Mouse (Mus musculus): Measurements from ENCODE around the gene Krtap1-5. TPM values are rescaled to one million over a fixed set of nuclear protein-coding genes. Genes with fewer than 3 reads are reported as not detected.

Krtap1-5 gene
- polyA plus RNA-seq, 1 experiment = not detected

DNA sequence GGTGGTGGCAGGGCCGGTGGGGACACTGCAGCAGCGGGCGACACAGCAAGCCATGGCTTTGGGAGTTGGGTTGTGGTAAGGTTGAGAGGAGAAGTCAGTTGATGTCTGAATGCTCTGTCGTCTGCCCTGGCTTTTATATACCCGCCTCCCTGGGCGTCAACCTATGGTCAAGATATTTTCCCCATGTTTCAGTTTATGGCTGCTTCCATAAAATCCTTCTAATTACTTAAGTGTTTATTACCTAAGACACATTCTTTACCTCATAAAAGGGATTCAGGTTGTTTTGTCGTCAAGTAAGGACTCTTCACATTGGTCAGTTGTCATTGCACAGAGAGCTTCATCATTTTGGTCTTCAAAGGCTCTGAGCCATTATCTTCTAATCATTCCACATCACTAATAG, 14.3 kb downstream of the Krtap1-5 start, which contains the start of gene Krtap3-1:
Gene Krtap3-1, minus strand, starts transcription at position 101 of the 400 bp plus-strand sequence.
- Histone ChIP-seq H3K27ac (ENCODE audit: insufficient read depth, low read depth, low read length) (no peak within 1 kb of the TSS), H3K27me3 (replicated peaks; ENCODE audit: control insufficient read depth, insufficient read depth, low read length) (no peaks in the 10 kb centered on the region; the same call in 1 of the 2 replicates), H3K4me3 (ENCODE audit: insufficient read depth, low read depth, low read length) (no peak within 1 kb of the TSS), H3K4me1 (ENCODE audit: control insufficient read depth, insufficient read depth, low read length) (no peaks in the 10 kb centered on the region), H3K36me3 (ENCODE audit: control insufficient read depth, insufficient read depth, low read length) (no peaks in the 10 kb centered on the region)
- no peak for DNase-seq
- WGBS = 75% methylated on average over 7 of the region's 7 CpGs
- TF ChIP-seq CTCF (conservative IDR thresholded peaks at IDR 0.05; ENCODE audit: insufficient read depth, insufficient read length, low read depth, low read length) (no peak), POLR2A (IDR thresholded peaks at IDR 0.05; ENCODE audit: low read depth, low read length) (no peak)

DNA sequence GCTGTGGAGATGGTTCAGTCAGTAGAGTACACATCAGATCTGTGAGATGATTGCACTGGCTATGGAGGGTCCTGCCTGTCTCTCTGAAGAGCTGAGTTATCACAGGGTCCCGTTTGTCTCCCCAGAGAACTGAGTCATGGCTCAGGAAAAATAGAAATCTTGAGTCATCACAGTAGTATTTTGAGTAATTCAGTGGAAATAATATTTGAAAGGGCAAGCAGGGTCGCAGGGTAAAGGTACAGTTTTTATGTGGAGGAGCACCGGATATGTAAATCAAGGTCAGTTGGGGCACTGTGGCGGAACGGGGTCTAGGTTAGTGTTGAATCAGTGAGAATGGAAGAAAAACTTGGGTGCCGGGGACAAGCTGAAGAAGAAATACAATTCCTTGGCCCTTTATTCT, 18.2 kb downstream of the Krtap1-5 start:
- no peaks in the 10 kb centered on the region for H3K4me1 ChIP-seq (ENCODE audit: control insufficient read depth, insufficient read depth, low read length)
- TF ChIP-seq POLR2A (IDR thresholded peaks at IDR 0.05; ENCODE audit: low read depth, low read length) (no peak), CTCF (conservative IDR thresholded peaks at IDR 0.05; ENCODE audit: insufficient read depth, insufficient read length, low read depth, low read length) (no peak)
- H3K27ac ChIP-seq (ENCODE audit: insufficient read depth, low read depth, low read length) = no peak overlapping the region
- no peaks in the 10 kb centered on the region; the same call in 1 of the 2 replicates for H3K27me3 ChIP-seq (replicated peaks; ENCODE audit: control insufficient read depth, insufficient read depth, low read length)
- H3K36me3 ChIP-seq (ENCODE audit: control insufficient read depth, insufficient read depth, low read length) = no peaks in the 10 kb centered on the region
- WGBS = 63% methylated on average over 6 of the region's 6 CpGs
- H3K4me3 ChIP-seq (ENCODE audit: insufficient read depth, low read depth, low read length) = no peak overlapping the region
- DNase-seq = no peak

DNA sequence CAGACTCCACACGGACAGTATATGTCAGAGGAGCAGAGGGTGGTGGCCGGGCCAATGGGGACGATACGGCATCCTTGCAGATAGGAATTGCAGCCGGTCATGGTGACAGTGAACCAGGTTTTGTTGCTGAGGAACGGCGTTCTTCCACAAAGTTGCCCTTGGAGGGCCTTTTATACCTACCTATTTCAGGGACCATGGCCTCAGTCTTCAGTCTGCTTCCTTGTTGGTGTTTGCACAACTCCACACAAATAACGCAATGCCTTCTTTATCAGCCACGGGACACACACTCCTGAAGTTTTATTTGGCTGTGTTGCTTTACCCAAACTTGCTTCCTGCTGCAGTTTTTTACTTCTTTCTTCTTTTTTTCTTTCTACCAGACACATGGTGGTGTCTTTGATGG, 21.4 kb downstream of the Krtap1-5 start, which contains the start of gene Gm11939:
Gene Gm11939, minus strand, starts transcription at position 101 of the 400 bp plus-strand sequence.
- DNase-seq = no peak
- Histone ChIP-seq H3K27me3 (replicated peaks; ENCODE audit: control insufficient read depth, insufficient read depth, low read length) (no peaks in the 10 kb centered on the region; the same call in 1 of the 2 replicates), H3K27ac (ENCODE audit: insufficient read depth, low read depth, low read length) (no peak within 1 kb of the TSS), H3K4me3 (ENCODE audit: insufficient read depth, low read depth, low read length) (no peak within 1 kb of the TSS), H3K4me1 (ENCODE audit: control insufficient read depth, insufficient read depth, low read length) (no peaks in the 10 kb centered on the region), H3K36me3 (ENCODE audit: control insufficient read depth, insufficient read depth, low read length) (no peaks in the 10 kb centered on the region)
- WGBS = 91% methylated on average over 9 of the region's 9 CpGs
- TF ChIP-seq CTCF (conservative IDR thresholded peaks at IDR 0.05; ENCODE audit: insufficient read depth, insufficient read length, low read depth, low read length) (no peak), POLR2A (IDR thresholded peaks at IDR 0.05; ENCODE audit: low read depth, low read length) (no peak)

DNA sequence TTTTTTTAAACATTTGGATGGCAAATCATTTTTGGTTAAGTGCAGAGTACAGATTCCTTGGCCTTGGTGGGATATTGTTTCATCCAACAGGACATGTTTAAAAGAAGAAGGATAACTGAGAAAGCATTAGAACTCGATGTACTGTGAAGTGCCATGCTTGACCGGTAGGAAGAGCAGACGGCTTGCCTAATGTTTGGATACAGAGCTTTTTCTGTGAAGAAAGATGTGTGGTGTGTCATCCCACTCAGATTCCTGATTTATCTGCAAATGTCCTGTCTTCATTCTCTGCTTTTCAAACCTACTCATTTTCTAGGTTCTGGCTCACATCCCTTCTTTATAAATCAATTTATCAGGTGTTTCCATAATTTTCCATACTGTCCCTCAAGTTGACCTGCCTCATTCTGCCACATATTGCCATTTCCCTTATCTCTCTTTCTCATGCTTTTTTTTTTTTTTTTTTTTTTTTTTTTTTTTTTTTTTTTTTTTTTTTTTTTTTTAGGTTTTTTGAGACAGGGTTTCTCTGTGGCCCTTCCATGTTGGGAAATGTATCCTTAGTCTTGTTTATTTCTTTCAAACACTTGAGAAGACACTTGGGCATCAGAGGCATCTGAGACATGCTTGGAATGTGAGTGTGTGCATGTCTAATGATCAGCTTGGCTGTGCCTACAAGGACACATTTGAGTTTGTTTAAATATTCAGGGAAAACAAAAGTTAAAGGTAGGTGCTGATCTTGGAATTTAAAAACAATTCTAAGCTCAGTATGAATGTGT, 22.7 kb downstream of the Krtap1-5 start:
- Histone ChIP-seq H3K27me3 (replicated peaks; ENCODE audit: control insufficient read depth, insufficient read depth, low read length) (no peaks in the 10 kb centered on the region), H3K4me1 (ENCODE audit: control insufficient read depth, insufficient read depth, low read length) (no peaks in the 10 kb centered on the region), H3K36me3 (ENCODE audit: control insufficient read depth, insufficient read depth, low read length) (no peaks in the 10 kb centered on the region), H3K27ac (ENCODE audit: insufficient read depth, low read depth, low read length) (no peak overlapping the region), H3K4me3 (ENCODE audit: insufficient read depth, low read depth, low read length) (no peak overlapping the region)
- 40% methylated on average over 3 of the region's 3 CpGs for WGBS
- DNase-seq = no peak
- TF ChIP-seq CTCF (conservative IDR thresholded peaks at IDR 0.05; ENCODE audit: insufficient read depth, insufficient read length, low read depth, low read length) (no peak), POLR2A (IDR thresholded peaks at IDR 0.05; ENCODE audit: low read depth, low read length) (no peak)

DNA sequence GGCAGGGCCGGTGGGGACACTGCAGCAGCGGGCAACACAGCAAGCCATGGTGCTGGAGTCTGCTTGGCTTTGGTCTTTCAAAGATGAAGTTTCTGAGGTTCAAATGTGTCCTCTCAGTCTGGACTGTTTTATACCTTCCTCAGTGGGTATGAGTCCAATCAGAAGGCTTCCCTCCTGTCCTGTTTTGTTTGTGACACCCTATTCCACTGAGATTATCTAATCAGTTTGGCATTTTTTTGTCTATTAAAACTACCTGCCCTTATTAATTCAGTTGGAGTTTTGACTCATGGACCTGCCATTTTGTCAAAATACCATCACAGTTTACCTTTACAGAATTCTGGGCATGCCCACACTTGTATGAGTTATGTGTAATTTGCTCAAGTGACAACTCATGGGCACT, 24.1 kb downstream of the Krtap1-5 start, which contains the start of gene Krtap3-2:
Gene Krtap3-2, minus strand, starts transcription at position 101 of the 400 bp plus-strand sequence.
- DNase-seq = no peak
- 92% methylated on average over 2 of the region's 2 CpGs for WGBS
- no peaks in the 10 kb centered on the region for H3K36me3 ChIP-seq (ENCODE audit: control insufficient read depth, insufficient read depth, low read length)
- no peak within 1 kb of the TSS for H3K4me3 ChIP-seq (ENCODE audit: insufficient read depth, low read depth, low read length)
- no peak for TF ChIP-seq POLR2A (IDR thresholded peaks at IDR 0.05; ENCODE audit: low read depth, low read length)
- TF ChIP-seq CTCF (conservative IDR thresholded peaks at IDR 0.05; ENCODE audit: insufficient read depth, insufficient read length, low read depth, low read length) = no peak
- H3K4me1 ChIP-seq (ENCODE audit: control insufficient read depth, insufficient read depth, low read length) = no peaks in the 10 kb centered on the region
- peak within 1 kb of the TSS; percentile 5; the same call in 1 of the 2 replicates for H3K27ac ChIP-seq (ENCODE audit: insufficient read depth, low read depth, low read length)
- no peaks in the 10 kb centered on the region for H3K27me3 ChIP-seq (replicated peaks; ENCODE audit: control insufficient read depth, insufficient read depth, low read length)

DNA sequence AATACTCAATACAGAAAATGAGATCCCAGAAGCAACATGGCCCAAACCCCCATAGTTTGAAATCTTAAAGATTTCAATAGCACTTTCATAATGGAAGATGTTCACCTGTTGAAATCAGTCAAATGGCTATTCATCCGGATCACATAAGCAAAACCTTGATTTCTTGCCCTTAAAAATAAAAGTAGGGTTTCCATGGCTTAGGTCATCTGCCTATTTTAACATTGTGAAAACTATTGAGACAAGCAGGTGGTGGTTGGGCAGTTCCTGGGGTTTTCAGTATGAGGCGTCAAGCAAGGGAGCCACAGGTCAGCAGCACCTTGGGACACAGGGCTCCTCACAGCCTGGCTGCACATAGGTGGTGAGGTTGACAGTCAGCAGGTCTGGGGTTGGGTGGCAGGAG, 24.6 kb downstream of the Krtap1-5 start:
- Histone ChIP-seq H3K27ac (ENCODE audit: insufficient read depth, low read depth, low read length) (no peak overlapping the region), H3K4me3 (ENCODE audit: insufficient read depth, low read depth, low read length) (no peak overlapping the region), H3K27me3 (replicated peaks; ENCODE audit: control insufficient read depth, insufficient read depth, low read length) (no peaks in the 10 kb centered on the region), H3K36me3 (ENCODE audit: control insufficient read depth, insufficient read depth, low read length) (no peaks in the 10 kb centered on the region), H3K4me1 (ENCODE audit: control insufficient read depth, insufficient read depth, low read length) (no peaks in the 10 kb centered on the region)
- DNase-seq = no peak
- WGBS = 95% methylated on average over 2 of the region's 2 CpGs
- TF ChIP-seq POLR2A (IDR thresholded peaks at IDR 0.05; ENCODE audit: low read depth, low read length) (no peak), CTCF (conservative IDR thresholded peaks at IDR 0.05; ENCODE audit: insufficient read depth, insufficient read length, low read depth, low read length) (no peak)

DNA sequence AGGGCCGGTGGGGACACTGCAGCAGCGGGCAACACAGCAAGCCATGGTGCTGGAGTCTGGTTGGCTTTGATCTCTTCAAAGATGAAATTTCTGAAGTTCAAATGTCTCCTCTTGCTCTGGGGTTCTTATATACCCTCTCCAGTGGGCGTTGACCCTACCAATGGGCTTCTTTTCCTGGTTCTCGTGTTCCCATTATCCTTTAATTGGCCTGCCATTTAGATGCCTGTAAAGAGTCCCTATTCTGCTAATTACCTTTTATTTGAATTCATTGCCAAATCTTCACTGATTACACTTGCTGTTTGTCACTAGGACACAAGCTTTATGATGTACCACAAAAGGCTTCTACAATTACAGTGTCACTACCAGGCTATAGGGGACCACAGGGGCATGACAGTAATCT, 30.1 kb downstream of the Krtap1-5 start, which contains the start of gene Krtap3-3:
Gene Krtap3-3, minus strand, starts transcription at position 101 of the 400 bp plus-strand sequence.
- DNase-seq = no peak
- WGBS = 57% methylated on average over 4 of the region's 4 CpGs
- Histone ChIP-seq H3K36me3 (ENCODE audit: control insufficient read depth, insufficient read depth, low read length) (no peaks in the 10 kb centered on the region), H3K27me3 (replicated peaks; ENCODE audit: control insufficient read depth, insufficient read depth, low read length) (no peaks in the 10 kb centered on the region), H3K27ac (ENCODE audit: insufficient read depth, low read depth, low read length) (no peak within 1 kb of the TSS), H3K4me3 (ENCODE audit: insufficient read depth, low read depth, low read length) (no peak within 1 kb of the TSS), H3K4me1 (ENCODE audit: control insufficient read depth, insufficient read depth, low read length) (no peaks in the 10 kb centered on the region)
- TF ChIP-seq CTCF (conservative IDR thresholded peaks at IDR 0.05; ENCODE audit: insufficient read depth, insufficient read length, low read depth, low read length) (no peak), POLR2A (IDR thresholded peaks at IDR 0.05; ENCODE audit: low read depth, low read length) (no peak)

All from kidney, adult 2 months (tissue).